Mouse (Mus musculus) megakaryocyte progenitor cell, adult 5-6 weeks (primary cell): ENCODE measurements around the gene Tjap1. TPM values are rescaled to one million over a fixed set of nuclear protein-coding genes. Genes with fewer than 3 reads are reported as not detected.

Experiments used
- total RNA-seq, 2 experiments: library from RNA; stranded (forward) in 1 of 2; stranded (reverse) in 1 of 2; fragments of 157-497, 149-512 nt in 1 of 2; fragments of 200-1000 nt in 1 of 2; gene quantifications; 2 replicates each; pipeline versions ENCODE4 v1.2.3 to v1.2.4; 2015 to 2017

The Tjap1 gene
- total RNA-seq, 2 experiments from 2014 or later = 6.4 to 8.0 TPM

Other genes with a start within 250 kb of the Tjap1 start
- gene Mrps18a, start 172.0 kb downstream of the Tjap1 start, total RNA-seq (2015) = 50.5 and 56.3 TPM in 2 replicates
- 55.4 and 59.2 TPM in 2 replicates for gene Mrps18a, start 172.0 kb downstream of the Tjap1 start, total RNA-seq (2017)
- gene Rsph9, start 138.8 kb downstream of the Tjap1 start, total RNA-seq (2015) = 1.4 TPM in 1 of 2 replicates, not detected in the other
- gene Rsph9, start 138.8 kb downstream of the Tjap1 start, total RNA-seq (2017) = 1.4 TPM in 1 of 2 replicates, not detected in the other
- gene Mad2l1bp, start 129.5 kb downstream of the Tjap1 start, total RNA-seq (2015) = 14.8 and 19.7 TPM in 2 replicates
- gene Mad2l1bp, start 129.5 kb downstream of the Tjap1 start, total RNA-seq (2017) = 4.8 and 6.5 TPM in 2 replicates
- 17.4 and 22.2 TPM in 2 replicates for gene Gtpbp2, start 122.0 kb downstream of the Tjap1 start, total RNA-seq (2015)
- gene Gtpbp2, start 122.0 kb downstream of the Tjap1 start, total RNA-seq (2017) = 30.7 and 33.2 TPM in 2 replicates
- gene Polh, start 80.4 kb downstream of the Tjap1 start, total RNA-seq (2015) = 11.4 and 17.7 TPM in 2 replicates
- gene Polh, start 80.4 kb downstream of the Tjap1 start, total RNA-seq (2017) = 20.4 and 26.9 TPM in 2 replicates
- gene Xpo5, start 80.2 kb downstream of the Tjap1 start, total RNA-seq (2015) = 48.8 and 55.9 TPM in 2 replicates
- gene Xpo5, start 80.2 kb downstream of the Tjap1 start, total RNA-seq (2017) = 70.3 and 72.0 TPM in 2 replicates
- gene Polr1c, start 35.0 kb downstream of the Tjap1 start, total RNA-seq (2015) = 58.7 and 59.9 TPM in 2 replicates
- 55.5 and 60.8 TPM in 2 replicates for gene Polr1c, start 35.0 kb downstream of the Tjap1 start, total RNA-seq (2017)
- gene Yipf3, start 34.9 kb downstream of the Tjap1 start, total RNA-seq (2015) = 31.0 and 35.9 TPM in 2 replicates
- 28.2 and 30.8 TPM in 2 replicates for gene Yipf3, start 34.9 kb downstream of the Tjap1 start, total RNA-seq (2017)
- 0.32 and 0.42 TPM in 2 replicates for gene Lrrc73, start 29.5 kb downstream of the Tjap1 start, total RNA-seq (2015)
- gene Lrrc73, start 29.5 kb downstream of the Tjap1 start, total RNA-seq (2017) = not detected in 2 replicates
- not detected in 2 replicates for gene Dlk2, start 14.4 kb upstream of the Tjap1 start, total RNA-seq (2015)
- gene Dlk2, start 14.4 kb upstream of the Tjap1 start, total RNA-seq (2017) = not detected in 2 replicates
- gene Abcc10, start 45.3 kb upstream of the Tjap1 start, total RNA-seq (2015) = 0.93 and 1.2 TPM in 2 replicates
- 4.1 and 4.2 TPM in 2 replicates for gene Abcc10, start 45.3 kb upstream of the Tjap1 start, total RNA-seq (2017)
- 9.3 and 16.6 TPM in 2 replicates for gene Zfp318, start 100.7 kb upstream of the Tjap1 start, total RNA-seq (2015)
- 13.1 and 15.7 TPM in 2 replicates for gene Zfp318, start 100.7 kb upstream of the Tjap1 start, total RNA-seq (2017)
- gene Crip3, start 145.9 kb upstream of the Tjap1 start, total RNA-seq (2015) = not detected in 2 replicates
- not detected in 2 replicates for gene Crip3, start 145.9 kb upstream of the Tjap1 start, total RNA-seq (2017)
- gene Slc22a7, start 155.4 kb upstream of the Tjap1 start, total RNA-seq (2015) = not detected in 2 replicates
- gene Slc22a7, start 155.4 kb upstream of the Tjap1 start, total RNA-seq (2017) = not detected in 2 replicates
- 0.02 TPM in 1 of 2 replicates, not detected in the other for gene Ttbk1, start 204.6 kb upstream of the Tjap1 start, total RNA-seq (2015)
- 0.14 TPM in 1 of 2 replicates, not detected in the other for gene Ttbk1, start 204.6 kb upstream of the Tjap1 start, total RNA-seq (2017)
- gene Dnph1, start 213.7 kb upstream of the Tjap1 start, total RNA-seq (2015) = 41.5 and 45.7 TPM in 2 replicates
- gene Dnph1, start 213.7 kb upstream of the Tjap1 start, total RNA-seq (2017) = 20.2 and 26.3 TPM in 2 replicates